Mouse (Mus musculus): ENCODE results near the gene Cdh26. TPM values are rescaled to one million over a fixed set of nuclear protein-coding genes. Genes with fewer than 3 reads are reported as not detected.

The Cdh26 gene
- polyA plus RNA-seq, 1 experiment: 0.13 TPM

DNA sequence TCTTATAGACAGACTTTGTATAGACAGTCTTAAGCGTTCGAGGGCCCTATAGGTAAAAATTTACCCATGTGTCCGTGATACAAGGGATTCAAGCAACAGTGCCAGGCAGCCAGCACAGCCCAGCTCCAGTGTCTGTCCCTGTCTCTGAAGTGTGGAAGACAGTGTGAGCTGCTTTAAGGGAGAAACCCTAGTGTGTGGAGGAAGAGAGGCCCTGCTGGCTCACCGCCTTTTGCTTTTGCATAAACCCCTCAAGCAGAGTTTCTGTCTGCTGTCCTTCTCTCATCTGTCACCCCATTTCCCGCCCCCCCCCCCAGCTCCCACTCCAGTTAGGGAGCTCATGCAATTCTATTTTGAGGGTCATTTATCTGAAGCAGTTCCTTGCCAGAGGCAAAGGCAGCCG is 8.7 kb upstream of the Cdh26 start:
- Histone ChIP-seq H3K4me1 (replicated peaks; ENCODE audit: control insufficient read depth, insufficient read depth, low read length) (no peaks in the 10 kb centered on the region), H3K4me3 (ENCODE audit: control insufficient read depth, insufficient read depth, low read length) (no peak overlapping the region), H3K27me3 (ENCODE audit: control insufficient read depth, insufficient read depth, low read length) (no peaks in the 10 kb centered on the region), H3K36me3 (ENCODE audit: control insufficient read depth, insufficient read depth, low read length) (no peaks in the 10 kb centered on the region), H3K27ac (ENCODE audit: control insufficient read depth, insufficient read depth, low read length) (no peak overlapping the region)
- 97% methylated on average over 6 of the region's 6 CpGs for WGBS
- no peak for DNase-seq
- TF ChIP-seq POLR2A (IDR thresholded peaks at IDR 0.05; ENCODE audit: control insufficient read depth, extremely low read depth, insufficient read depth, low read length, poor library complexity): no peak
- TF ChIP-seq CTCF (IDR thresholded peaks at IDR 0.05; ENCODE audit: borderline replicate concordance, control insufficient read depth, extremely low read depth, insufficient read depth, low read length, poor library complexity): no peak

DNA sequence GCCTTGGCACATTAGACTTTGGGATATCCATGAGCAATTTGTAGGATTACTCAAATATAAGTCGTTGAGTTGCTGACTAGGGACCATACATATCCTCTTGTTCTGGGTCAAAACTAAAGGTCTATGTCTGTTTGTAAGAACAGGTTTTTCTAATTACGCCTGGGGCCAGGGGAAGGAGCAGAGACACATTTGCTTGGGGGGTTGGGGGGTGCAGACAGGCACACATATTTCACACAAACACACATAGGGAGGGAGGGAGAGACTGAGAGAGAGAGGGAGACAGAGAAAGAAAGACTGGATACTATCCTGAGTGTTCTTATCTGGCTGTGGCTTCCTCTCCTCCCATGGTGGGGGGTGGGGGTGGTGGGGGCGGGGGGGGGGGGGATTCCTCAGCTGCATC is 8.1 kb upstream of the Cdh26 start:
- Histone ChIP-seq H3K4me1 (replicated peaks; ENCODE audit: control insufficient read depth, insufficient read depth, low read length) (no peaks in the 10 kb centered on the region), H3K4me3 (ENCODE audit: control insufficient read depth, insufficient read depth, low read length) (no peak overlapping the region), H3K27ac (ENCODE audit: control insufficient read depth, insufficient read depth, low read length) (no peak overlapping the region), H3K36me3 (ENCODE audit: control insufficient read depth, insufficient read depth, low read length) (no peaks in the 10 kb centered on the region), H3K27me3 (ENCODE audit: control insufficient read depth, insufficient read depth, low read length) (no peaks in the 10 kb centered on the region)
- WGBS: 85% methylated on average over 3 of the region's 3 CpGs
- no peak for DNase-seq
- TF ChIP-seq POLR2A (IDR thresholded peaks at IDR 0.05; ENCODE audit: control insufficient read depth, extremely low read depth, insufficient read depth, low read length, poor library complexity): no peak
- TF ChIP-seq CTCF (IDR thresholded peaks at IDR 0.05; ENCODE audit: borderline replicate concordance, control insufficient read depth, extremely low read depth, insufficient read depth, low read length, poor library complexity): no peak

DNA sequence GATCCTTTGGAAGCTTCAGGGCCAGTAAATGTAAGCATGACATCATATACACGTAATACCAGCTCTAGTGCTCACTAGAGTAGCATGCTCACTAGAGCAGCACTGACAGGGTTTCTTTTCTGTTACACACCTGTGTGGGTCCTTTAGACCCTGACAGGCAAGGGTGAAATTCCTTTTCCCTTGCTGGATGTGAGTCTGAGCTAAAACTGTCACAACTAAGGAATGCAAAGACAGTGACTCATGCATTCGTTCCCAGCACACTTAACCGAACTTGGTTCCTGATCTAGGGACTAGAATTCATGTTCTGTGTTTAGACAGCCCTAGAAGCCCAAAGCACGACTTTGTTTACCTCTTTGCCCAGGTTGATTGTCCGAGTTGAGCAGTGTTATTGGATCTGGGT is 7.1 kb upstream of the Cdh26 start:
- WGBS: 90% methylated on average over 5 of the region's 5 CpGs
- Histone ChIP-seq H3K27ac (ENCODE audit: control insufficient read depth, insufficient read depth, low read length) (no peak overlapping the region), H3K4me3 (ENCODE audit: control insufficient read depth, insufficient read depth, low read length) (no peak overlapping the region), H3K36me3 (ENCODE audit: control insufficient read depth, insufficient read depth, low read length) (no peaks in the 10 kb centered on the region), H3K4me1 (replicated peaks; ENCODE audit: control insufficient read depth, insufficient read depth, low read length) (no peaks in the 10 kb centered on the region), H3K27me3 (ENCODE audit: control insufficient read depth, insufficient read depth, low read length) (no peaks in the 10 kb centered on the region)
- TF ChIP-seq POLR2A (IDR thresholded peaks at IDR 0.05; ENCODE audit: control insufficient read depth, extremely low read depth, insufficient read depth, low read length, poor library complexity) (no peak), CTCF (IDR thresholded peaks at IDR 0.05; ENCODE audit: borderline replicate concordance, control insufficient read depth, extremely low read depth, insufficient read depth, low read length, poor library complexity) (no peak)
- DNase-seq: no peak

DNA sequence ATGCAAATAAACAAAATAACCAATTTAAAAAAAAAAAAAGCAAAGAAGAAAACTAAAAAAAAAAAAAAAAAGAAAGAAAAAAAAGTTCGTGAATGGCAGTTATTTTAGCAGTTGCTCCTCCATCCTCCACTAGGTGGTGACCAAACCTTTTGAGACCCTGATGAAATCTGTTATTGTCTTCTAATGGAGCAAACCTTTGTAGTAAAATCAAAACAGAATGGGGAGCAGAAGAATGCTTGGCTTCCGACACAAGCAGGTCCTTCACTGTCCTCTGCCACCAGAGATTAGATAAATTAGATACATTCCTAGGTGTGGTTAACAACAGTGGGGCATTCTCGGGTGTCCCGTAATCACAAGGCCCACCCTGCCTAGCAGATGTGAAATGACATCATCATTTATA is 4.1 kb upstream of the Cdh26 start:
- DNase-seq: no peak
- H3K4me3 ChIP-seq (ENCODE audit: control insufficient read depth, insufficient read depth, low read length): no peak overlapping the region
- H3K27ac ChIP-seq (ENCODE audit: control insufficient read depth, insufficient read depth, low read length): no peak overlapping the region
- TF ChIP-seq CTCF (IDR thresholded peaks at IDR 0.05; ENCODE audit: borderline replicate concordance, control insufficient read depth, extremely low read depth, insufficient read depth, low read length, poor library complexity) (no peak), POLR2A (IDR thresholded peaks at IDR 0.05; ENCODE audit: control insufficient read depth, extremely low read depth, insufficient read depth, low read length, poor library complexity) (no peak)
- H3K36me3 ChIP-seq (ENCODE audit: control insufficient read depth, insufficient read depth, low read length): no peaks in the 10 kb centered on the region
- WGBS: 52% methylated on average over 4 of the region's 4 CpGs
- no peaks in the 10 kb centered on the region for H3K4me1 ChIP-seq (replicated peaks; ENCODE audit: control insufficient read depth, insufficient read depth, low read length)
- no peaks in the 10 kb centered on the region for H3K27me3 ChIP-seq (ENCODE audit: control insufficient read depth, insufficient read depth, low read length)

DNA sequence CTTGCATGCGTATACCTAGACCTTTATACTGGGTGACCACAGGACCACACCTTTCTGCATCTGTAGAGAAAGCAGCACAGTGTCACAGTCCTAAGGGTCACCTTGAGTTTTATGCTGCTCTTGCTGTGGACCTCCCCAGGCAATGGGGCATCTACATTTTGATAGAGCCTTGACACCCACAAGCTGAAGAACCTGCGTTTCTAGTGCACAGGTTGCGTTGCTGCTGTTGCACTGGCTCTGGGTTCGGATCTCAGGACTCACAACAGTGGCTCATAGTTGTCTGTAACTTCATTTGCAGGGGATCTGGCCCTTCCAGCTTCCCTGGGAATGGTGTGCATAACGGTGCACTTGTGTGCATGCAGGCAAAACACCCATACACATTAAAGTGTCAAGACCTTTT is 3.1 kb upstream of the Cdh26 start:
- Histone ChIP-seq H3K36me3 (ENCODE audit: control insufficient read depth, insufficient read depth, low read length) (no peaks in the 10 kb centered on the region), H3K27me3 (ENCODE audit: control insufficient read depth, insufficient read depth, low read length) (no peaks in the 10 kb centered on the region), H3K4me3 (ENCODE audit: control insufficient read depth, insufficient read depth, low read length) (no peak overlapping the region), H3K4me1 (replicated peaks; ENCODE audit: control insufficient read depth, insufficient read depth, low read length) (no peaks in the 10 kb centered on the region), H3K27ac (ENCODE audit: control insufficient read depth, insufficient read depth, low read length) (no peak overlapping the region)
- no peak for TF ChIP-seq CTCF (IDR thresholded peaks at IDR 0.05; ENCODE audit: borderline replicate concordance, control insufficient read depth, extremely low read depth, insufficient read depth, low read length, poor library complexity)
- TF ChIP-seq POLR2A (IDR thresholded peaks at IDR 0.05; ENCODE audit: control insufficient read depth, extremely low read depth, insufficient read depth, low read length, poor library complexity): no peak
- WGBS: 92% methylated on average over 5 of the region's 5 CpGs
- no peak for DNase-seq

DNA sequence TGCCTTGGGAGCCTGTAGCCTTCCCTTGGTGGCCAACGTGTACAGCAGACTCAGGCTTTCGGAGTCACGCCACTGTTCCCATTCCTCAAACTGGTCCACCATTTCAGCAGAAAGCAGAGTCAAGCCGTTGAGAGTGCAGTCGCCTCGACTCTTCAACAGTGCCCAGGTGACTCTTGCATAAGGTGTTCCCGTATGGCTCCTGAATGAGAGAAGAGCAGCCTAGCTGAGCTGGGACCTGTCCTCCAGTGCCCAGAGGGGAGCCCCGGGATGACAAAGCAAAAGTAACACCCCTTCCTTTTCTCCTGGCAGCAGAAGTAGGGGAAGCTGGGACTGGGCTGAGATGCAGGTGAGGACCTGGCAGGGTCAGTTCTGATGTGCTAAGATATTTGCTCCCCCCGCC is 2.1 kb upstream of the Cdh26 start:
- no peaks in the 10 kb centered on the region for H3K27me3 ChIP-seq (ENCODE audit: control insufficient read depth, insufficient read depth, low read length)
- no peak for DNase-seq
- no peak overlapping the region for H3K27ac ChIP-seq (ENCODE audit: control insufficient read depth, insufficient read depth, low read length)
- no peak overlapping the region for H3K4me3 ChIP-seq (ENCODE audit: control insufficient read depth, insufficient read depth, low read length)
- WGBS: 76% methylated on average over 9 of the region's 9 CpGs
- no peaks in the 10 kb centered on the region for H3K4me1 ChIP-seq (replicated peaks; ENCODE audit: control insufficient read depth, insufficient read depth, low read length)
- TF ChIP-seq POLR2A (IDR thresholded peaks at IDR 0.05; ENCODE audit: control insufficient read depth, extremely low read depth, insufficient read depth, low read length, poor library complexity) (no peak), CTCF (IDR thresholded peaks at IDR 0.05; ENCODE audit: borderline replicate concordance, control insufficient read depth, extremely low read depth, insufficient read depth, low read length, poor library complexity) (no peak)
- H3K36me3 ChIP-seq (ENCODE audit: control insufficient read depth, insufficient read depth, low read length): no peaks in the 10 kb centered on the region

DNA sequence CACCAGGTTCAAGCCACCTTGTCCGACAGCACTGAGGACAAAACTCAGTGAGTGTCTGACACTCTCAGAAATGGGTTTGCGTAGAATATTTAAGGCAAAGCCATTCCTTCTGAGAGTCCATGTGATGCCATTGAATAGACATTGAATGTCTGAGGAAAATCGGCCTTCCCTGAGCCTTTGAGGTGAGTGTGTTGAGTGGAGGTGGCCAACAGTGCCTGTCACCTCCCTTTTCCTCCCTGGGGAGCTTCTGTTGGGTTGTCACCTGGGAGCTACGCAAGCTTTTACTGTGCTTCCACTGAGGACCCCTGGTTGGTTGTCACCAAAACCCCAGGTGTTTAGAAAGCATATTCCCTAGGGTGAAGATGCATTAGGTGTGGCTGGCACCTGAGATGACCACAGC is 1.7 kb upstream of the Cdh26 start:
- no peaks in the 10 kb centered on the region for H3K36me3 ChIP-seq (ENCODE audit: control insufficient read depth, insufficient read depth, low read length)
- no peak overlapping the region for H3K4me3 ChIP-seq (ENCODE audit: control insufficient read depth, insufficient read depth, low read length)
- H3K4me1 ChIP-seq (replicated peaks; ENCODE audit: control insufficient read depth, insufficient read depth, low read length): no peaks in the 10 kb centered on the region
- no peaks in the 10 kb centered on the region for H3K27me3 ChIP-seq (ENCODE audit: control insufficient read depth, insufficient read depth, low read length)
- H3K27ac ChIP-seq (ENCODE audit: control insufficient read depth, insufficient read depth, low read length): no peak overlapping the region
- DNase-seq: no peak
- TF ChIP-seq POLR2A (IDR thresholded peaks at IDR 0.05; ENCODE audit: control insufficient read depth, extremely low read depth, insufficient read depth, low read length, poor library complexity) (no peak), CTCF (IDR thresholded peaks at IDR 0.05; ENCODE audit: borderline replicate concordance, control insufficient read depth, extremely low read depth, insufficient read depth, low read length, poor library complexity) (no peak)
- 86% methylated on average over 4 of the region's 4 CpGs for WGBS

Data from thymus, adult 2 months (tissue).